Mouse (Mus musculus) liver, adult 2 months (tissue): ENCODE data around the gene Crip2. TPM values are rescaled to one million over a fixed set of nuclear protein-coding genes. Genes with fewer than 3 reads are reported as not detected.

ENCODE experiments used
- DNase-seq: peaks from one replicate; pipeline ENCODE4 v3.0.0-alpha.2; 2011; ENCODE audit warnings: low read depth, low spot score; ENCODE audit errors: extremely low read depth
- H3K27ac ChIP-seq: fragments of 200-500 bp; replicated peaks from 2 replicates; pipeline ENCODE4 v1.5.1; 2012; ENCODE audit warnings: low read depth, mild to moderate bottlenecking, control low read depth, inconsistent platforms, low read length; ENCODE audit not compliant: insufficient read depth
- H3K27me3 ChIP-seq: fragments of 200-500 bp; 2 replicates; pipeline ENCODE4 v1.6.1; 2012; ENCODE audit warnings: mild to moderate bottlenecking, moderate library complexity, low read length, inconsistent platforms; ENCODE audit not compliant: control insufficient read depth, insufficient read depth
- H3K36me3 ChIP-seq: fragments of 200-500 bp; 2 replicates; pipeline ENCODE4 v1.6.1; 2012; ENCODE audit warnings: low read length, inconsistent platforms; ENCODE audit not compliant: control insufficient read depth, insufficient read depth
- H3K4me1 ChIP-seq: fragments of 200-500 bp; 2 replicates; pipeline ENCODE4 v1.6.1; 2011; ENCODE audit warnings: low read length; ENCODE audit not compliant: control insufficient read depth, insufficient read depth
- H3K4me3 ChIP-seq: fragments of 200-500 bp; 2 replicates; pipeline ENCODE4 v1.5.1; 2011; ENCODE audit warnings: low read depth, mild to moderate bottlenecking, control low read depth, low read length, moderate library complexity; ENCODE audit not compliant: insufficient read depth
- H3K79me2 ChIP-seq: fragments of 200-500 bp; 2 replicates; pipeline ENCODE4 v1.6.1; 2012; ENCODE audit warnings: inconsistent platforms, mild to moderate bottlenecking, low read length, moderate library complexity; ENCODE audit not compliant: control insufficient read depth, insufficient read depth
- H3K9ac ChIP-seq: fragments of 200-500 bp; 2 replicates; pipeline ENCODE4 v1.6.1; 2012; ENCODE audit warnings: low read depth, mild to moderate bottlenecking, control low read depth, inconsistent platforms, low read length
- CTCF ChIP-seq: fragments of 200-500 bp; IDR thresholded peaks from 2 replicates; pipeline ENCODE4 v1.5.1; 2011; ENCODE audit warnings: low read depth, low read length, control low read depth
- POLR2A ChIP-seq: fragments of 200-500 bp; IDR thresholded peaks from 2 replicates; pipeline ENCODE4 v1.6.1; 2011; ENCODE audit warnings: low read length, control low read depth; ENCODE audit not compliant: insufficient read depth; ENCODE audit errors: extremely low read depth
- WGBS: fragments of 180-500 bp; shearing (Covaris S2); methylation state at CpG from one replicate; pipeline ENCODE4 v1.1.7; 2018; 5-methylcytosine and 5-hydroxymethylcytosine counted together
- polyA plus RNA-seq: library from polyadenylated mRNA; depleted of rRNA; stranded (reverse); fragments of >200 nt; gene quantifications from 2 replicates; pipeline ENCODE4 v1.2.3, GENCODE M21; 2012; rRNA removed
- total RNA-seq: library from RNA; depleted of rRNA; stranded (reverse); fragments of >200 nt; gene quantifications from 2 replicates; pipeline ENCODE4 v1.2.3, GENCODE M21; 2014; rRNA removed

Gene Crip2
- total RNA-seq, result 24.3 and 37.3 TPM in 2 replicates
- 217 and 245 TPM in 2 replicates for polyA plus RNA-seq

- Histone ChIP-seq H3K4me3 (peak within 1 kb of the TSS; percentile 98), H3K36me3 (peaks cover 3% of the 10 kb centered on the region; the same call in 1 of the 2 replicates), H3K27ac (peak within 1 kb of the TSS; percentile 94), H3K4me1 (peaks cover 5% of the 10 kb centered on the region), H3K9ac (peak within 1 kb of the TSS; percentile 81), H3K79me2 (no peaks in the 10 kb centered on the region), H3K27me3 (no peaks in the 10 kb centered on the region)
- TF ChIP-seq POLR2A, result peak; percentile 54; the same call in 1 of the 2 replicates
- 0 out of 2 replicates have a peak, but pooled peaks have one; percentile 13 for TF ChIP-seq CTCF
- peak; percentile 44 for DNase-seq
- WGBS, result 2% methylated on average over 68 of the region's 68 CpGs
These were observed at the start of gene Crip2 for GRCm38 (mm10) chr12:113139908-113140615. TSS of gene Crip2 (plus strand) at chr12:113140236.

- WGBS, result 92% methylated on average over 5 of the region's 5 CpGs
- Histone ChIP-seq H3K36me3 (no peaks in the 10 kb centered on the region), H3K4me3 (no peak overlapping the region), H3K27me3 (no peaks in the 10 kb centered on the region), H3K4me1 (peaks cover 8% of the 10 kb centered on the region), H3K9ac (no peak overlapping the region), H3K79me2 (peaks cover 18% of the 10 kb centered on the region; the same call in 1 of the 2 replicates), H3K27ac (no peak overlapping the region)
- TF ChIP-seq POLR2A (no peak), CTCF (no peak)
- no peak for DNase-seq
These were observed 43.0 kb upstream of the Crip2 start for GRCm38 (mm10) chr12:113097040-113097439.

GRCm38 (mm10) chr12:113097749-113098281 lies 42.2 kb upstream of the Crip2 start, which contains the start of gene Mta1:
TSS of gene Mta1 (plus strand) at chr12:113098278.
- peaks cover 20% of the 10 kb centered on the region; the same call in 1 of the 2 replicates for H3K79me2 ChIP-seq
- H3K4me1 ChIP-seq, result peaks cover 8% of the 10 kb centered on the region
- no peak for DNase-seq
- peak within 1 kb of the TSS; percentile 88 for H3K4me3 ChIP-seq
- H3K36me3 ChIP-seq, result no peaks in the 10 kb centered on the region
- WGBS, result 12% methylated on average over 50 of the region's 53 CpGs
- H3K9ac ChIP-seq, result peak within 1 kb of the TSS; percentile 98
- TF ChIP-seq POLR2A, result no peak
- TF ChIP-seq CTCF, result no peak
- H3K27ac ChIP-seq, result peak within 1 kb of the TSS; percentile 38
- no peaks in the 10 kb centered on the region for H3K27me3 ChIP-seq

DNA sequence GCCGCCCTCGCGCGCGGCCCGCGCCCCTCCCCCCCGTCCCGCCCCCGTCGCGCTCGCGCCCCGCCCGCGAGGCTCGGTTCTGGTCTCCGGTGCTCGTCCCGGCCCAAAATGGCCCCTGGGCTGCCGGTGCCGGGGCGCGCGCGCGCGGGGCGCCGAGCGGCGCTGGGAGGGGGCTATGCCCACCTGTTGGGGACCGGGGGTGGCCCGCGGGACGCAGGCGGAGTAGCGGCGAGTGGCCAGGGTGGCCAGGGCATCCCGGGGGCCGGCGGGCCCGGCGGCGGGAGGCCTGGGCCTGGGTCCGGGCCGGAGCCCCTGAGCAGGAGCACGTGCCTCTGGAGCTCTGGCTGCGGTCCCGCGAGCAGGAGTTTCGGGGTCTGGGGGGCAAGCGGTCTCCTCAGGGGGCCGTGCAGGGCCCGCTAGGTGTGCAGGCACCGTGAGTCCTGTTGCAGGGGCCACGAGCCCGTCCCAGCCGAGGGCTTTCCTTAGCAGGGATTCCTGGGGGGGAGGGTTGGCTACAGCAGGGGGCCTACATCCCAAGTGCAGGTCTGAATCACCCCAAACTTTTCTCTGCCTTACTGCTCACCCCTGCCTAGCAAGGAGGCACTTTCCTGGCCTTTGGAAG lies 41.4 kb upstream of the Crip2 start:
- Histone ChIP-seq H3K27me3 (no peaks in the 10 kb centered on the region), H3K27ac (peak overlapping the region; percentile 38), H3K4me1 (peaks cover 8% of the 10 kb centered on the region), H3K36me3 (no peaks in the 10 kb centered on the region), H3K4me3 (peak overlapping the region; percentile 88), H3K9ac (peak overlapping the region; percentile 98), H3K79me2 (peaks cover 28% of the 10 kb centered on the region; the same call in 1 of the 2 replicates)
- no peak for DNase-seq
- 2% methylated on average over 55 of the region's 60 CpGs for WGBS
- no peak for TF ChIP-seq POLR2A
- no peak for TF ChIP-seq CTCF

- H3K9ac ChIP-seq, result peak overlapping the region; percentile 98
- no peak overlapping the region for H3K4me3 ChIP-seq
- DNase-seq, result no peak
- no peak for TF ChIP-seq CTCF
- TF ChIP-seq POLR2A, result no peak
- H3K27me3 ChIP-seq, result no peaks in the 10 kb centered on the region
- no peak overlapping the region for H3K27ac ChIP-seq
- peaks cover 11% of the 10 kb centered on the region for H3K4me1 ChIP-seq
- WGBS, result 43% methylated on average over 6 of the region's 6 CpGs
- no peaks in the 10 kb centered on the region for H3K36me3 ChIP-seq
- H3K79me2 ChIP-seq, result peaks cover 31% of the 10 kb centered on the region; the same call in 1 of the 2 replicates
These were observed 40.4 kb upstream of the Crip2 start for GRCm38 (mm10) chr12:113099470-113100237.
